Mouse (Mus musculus) neural tube, embryonic 11.5 days (tissue): Measurements from ENCODE around the gene Gm44965. TPM values are rescaled to one million over a fixed set of nuclear protein-coding genes. Genes with fewer than 3 reads are reported as not detected.

ENCODE experiments used
- ATAC-seq: fragments of 200-750 bp; cut with Nextera tagmentation; 2 replicates; pipeline ENCODE4 v1.8.0; 2017; ENCODE audit warnings: moderate number of reproducible peaks, mild to moderate bottlenecking, moderate TSS enrichment, moderate library complexity; ENCODE audit not compliant: insufficient read depth, low FRiP score, low TSS enrichment
- DNase-seq: peaks from one replicate; pipeline ENCODE4 v3.0.0-alpha.2; 2015; ENCODE audit warnings: low spot score
- H3K27ac ChIP-seq: fragments of 300-500 bp; sonication (generic); 2 replicates; pipeline ENCODE4 v1.5.1; 2014; ENCODE audit warnings: low read depth, mild to moderate bottlenecking, low read length
- H3K27me3 ChIP-seq: fragments of 300-500 bp; sonication (generic); 2 replicates; pipeline ENCODE4 v1.6.1; 2014; ENCODE audit warnings: mild to moderate bottlenecking, low read length, mixed read lengths; ENCODE audit not compliant: control insufficient read depth, insufficient read depth
- H3K36me3 ChIP-seq: fragments of 300-500 bp; sonication (generic); 2 replicates; pipeline ENCODE4 v1.6.1; 2014; ENCODE audit warnings: mild to moderate bottlenecking, low read length, moderate library complexity, mixed read lengths; ENCODE audit not compliant: control insufficient read depth, insufficient read depth
- H3K4me1 ChIP-seq: fragments of 300-500 bp; sonication (generic); 2 replicates; pipeline ENCODE4 v1.6.1; 2014; ENCODE audit warnings: low read length, mixed read lengths; ENCODE audit not compliant: control insufficient read depth, insufficient read depth
- H3K4me2 ChIP-seq: fragments of 300-500 bp; sonication (generic); 2 replicates; pipeline ENCODE4 v1.6.1; 2014; ENCODE audit warnings: low read depth, mild to moderate bottlenecking, moderate library complexity
- H3K4me3 ChIP-seq: fragments of 300-500 bp; sonication (generic); 2 replicates; pipeline ENCODE4 v1.5.1; 2014; ENCODE audit warnings: low read depth, low read length
- H3K9ac ChIP-seq: fragments of 300-500 bp; sonication (generic); 2 replicates; pipeline ENCODE4 v1.6.1; 2014; ENCODE audit warnings: mild to moderate bottlenecking, low read length
- H3K9me3 ChIP-seq: fragments of 300-500 bp; sonication (generic); 2 replicates; pipeline ENCODE4 v1.6.1; 2016; ENCODE audit warnings: low read length; ENCODE audit not compliant: control insufficient read depth
- WGBS: fragments of 180-500 bp; shearing (Covaris S2); extraction: QIAGEN DNeasy Blood & Tissue Kit; methylation state at CpG from one replicate; pipeline ENCODE4 v1.1.7; 2014; 5-methylcytosine and 5-hydroxymethylcytosine counted together
- polyA plus RNA-seq: library from polyadenylated mRNA; unstranded; fragments of >200 nt; fragmentation: Nextera tagmentation; extraction: Ambion mirVana; gene quantifications from 2 replicates; pipeline ENCODE4 v1.2.1, GENCODE M21; 2014

Gene Gm44965
- polyA plus RNA-seq, 1 experiment from 2014 or later = not detected

DNA sequence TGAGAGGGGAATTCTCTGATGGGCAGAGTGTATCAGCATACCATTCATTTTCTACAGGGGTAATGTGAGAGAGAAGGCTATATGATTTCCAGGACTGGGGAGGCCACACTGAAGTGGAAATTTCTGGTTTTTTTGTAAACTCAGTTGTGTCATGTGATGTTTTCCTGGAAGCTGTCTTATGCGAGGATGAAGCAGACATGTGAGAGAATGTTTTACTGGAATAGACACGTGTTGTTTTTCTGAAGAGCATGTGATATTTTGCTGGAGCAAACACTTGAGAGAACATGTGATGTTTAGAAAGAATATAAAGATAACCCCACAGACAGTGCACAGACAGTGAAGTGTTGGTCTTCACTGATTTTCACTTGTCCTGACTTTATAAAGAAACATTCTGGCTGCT lies 44.8 kb downstream of the Gm44965 start:
- no peaks in the 10 kb centered on the region for H3K36me3 ChIP-seq
- DNase-seq (no peak), ATAC-seq (no peak)
- H3K9me3 ChIP-seq = no peaks in the 10 kb centered on the region
- WGBS = 82% methylated on average over 2 of the region's 2 CpGs
- H3K27me3 ChIP-seq = no peaks in the 10 kb centered on the region
- no peak overlapping the region for H3K4me3 ChIP-seq
- no peak overlapping the region for H3K27ac ChIP-seq
- no peak overlapping the region for H3K4me2 ChIP-seq
- H3K4me1 ChIP-seq = no peaks in the 10 kb centered on the region
- H3K9ac ChIP-seq = no peak overlapping the region

DNA sequence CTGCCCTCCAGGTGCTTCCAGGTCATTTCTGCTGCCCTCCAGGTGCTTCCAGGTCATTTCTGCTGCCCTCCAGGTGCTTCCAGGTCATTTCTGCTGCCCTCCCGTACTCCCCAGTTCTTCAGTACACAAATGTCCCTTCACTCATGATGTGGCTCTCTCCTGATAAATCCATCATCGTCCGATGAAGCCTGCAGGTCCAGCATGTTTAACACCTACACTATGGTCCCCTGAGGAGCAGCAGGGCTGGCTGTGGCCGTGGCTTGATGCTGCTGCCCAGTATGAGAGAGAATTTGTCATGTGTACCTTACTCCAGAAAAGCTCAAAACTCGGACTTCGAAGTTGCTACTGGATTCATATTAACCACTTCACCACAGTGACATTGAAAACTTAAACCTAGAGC lies 47.6 kb downstream of the Gm44965 start:
- DNase-seq (no peak), ATAC-seq (no peak)
- no peaks in the 10 kb centered on the region for H3K9me3 ChIP-seq
- no peak overlapping the region for H3K27ac ChIP-seq
- no peak overlapping the region for H3K4me2 ChIP-seq
- H3K4me3 ChIP-seq = no peak overlapping the region
- H3K27me3 ChIP-seq = no peaks in the 10 kb centered on the region
- no peaks in the 10 kb centered on the region for H3K36me3 ChIP-seq
- 80% methylated on average over 6 of the region's 6 CpGs for WGBS
- no peak overlapping the region for H3K9ac ChIP-seq
- no peaks in the 10 kb centered on the region for H3K4me1 ChIP-seq

DNA sequence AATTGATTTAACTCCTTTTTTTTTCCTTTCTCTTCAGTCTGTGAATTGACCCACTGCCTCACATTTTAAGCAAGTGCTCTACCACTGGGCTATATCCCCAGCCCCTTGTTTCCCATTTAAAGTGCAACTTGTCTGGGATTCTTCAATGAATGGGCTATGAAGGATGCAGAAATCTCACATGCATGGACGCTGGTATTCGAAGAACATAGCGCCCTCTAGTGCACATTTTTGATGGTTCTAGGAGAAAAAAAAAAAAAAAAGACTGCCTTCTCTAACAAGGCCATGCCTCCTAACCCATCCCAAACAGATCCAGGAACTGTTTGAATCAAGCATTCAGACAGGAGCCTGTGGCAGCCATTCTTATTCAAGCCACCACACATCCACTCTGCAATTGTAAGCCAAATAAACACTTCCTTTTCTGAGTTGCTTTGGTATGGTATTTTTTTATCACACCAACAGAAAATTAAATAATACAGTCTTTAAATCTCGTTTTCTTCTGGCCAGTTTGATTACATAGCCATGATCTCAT lies 49.1 kb downstream of the Gm44965 start:
- H3K9ac ChIP-seq = no peak overlapping the region
- H3K4me1 ChIP-seq = no peaks in the 10 kb centered on the region
- ATAC-seq (no peak), DNase-seq (peak; percentile 49)
- no peak overlapping the region for H3K4me3 ChIP-seq
- no peaks in the 10 kb centered on the region for H3K27me3 ChIP-seq
- H3K27ac ChIP-seq = no peak overlapping the region
- no peak overlapping the region for H3K4me2 ChIP-seq
- no peaks in the 10 kb centered on the region for H3K9me3 ChIP-seq
- 23% methylated on average over 4 of the region's 4 CpGs for WGBS
- H3K36me3 ChIP-seq = no peaks in the 10 kb centered on the region

DNA sequence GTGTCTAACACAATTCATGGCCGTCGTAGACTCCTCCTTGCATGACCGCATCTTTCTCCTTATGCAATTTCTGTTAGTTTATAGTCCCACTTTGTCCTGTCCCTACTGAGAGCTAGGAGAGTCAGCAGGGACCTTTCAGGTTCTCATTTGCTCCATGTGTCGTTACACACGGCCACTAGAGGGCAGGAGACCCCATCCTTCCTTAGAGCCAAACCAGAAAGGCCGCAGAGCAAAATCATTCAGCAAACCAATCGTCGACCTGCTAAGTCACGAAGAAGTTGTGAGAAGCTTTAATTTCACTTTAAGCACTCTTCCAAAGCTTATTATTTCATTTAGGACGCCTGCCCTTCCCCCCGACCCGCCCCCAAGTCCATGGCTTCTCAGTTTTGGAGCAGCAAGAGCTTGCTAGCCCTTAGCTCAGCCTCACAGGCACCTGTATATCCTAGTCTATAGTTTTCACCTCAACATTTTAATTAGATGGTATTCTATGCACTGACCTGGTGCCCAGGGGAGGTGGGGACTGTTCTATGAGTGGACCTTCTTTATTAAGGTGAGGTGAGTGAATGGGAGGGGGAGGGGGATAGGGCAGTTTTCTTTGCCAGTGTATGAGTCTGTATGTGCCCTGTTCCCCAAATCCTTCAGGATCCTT lies 52.0 kb downstream of the Gm44965 start:
- no peak overlapping the region for H3K27ac ChIP-seq
- H3K4me2 ChIP-seq = no peak overlapping the region
- ATAC-seq (no peak), DNase-seq (peak; percentile 71)
- no peaks in the 10 kb centered on the region for H3K36me3 ChIP-seq
- no peaks in the 10 kb centered on the region for H3K9me3 ChIP-seq
- no peaks in the 10 kb centered on the region for H3K4me1 ChIP-seq
- H3K9ac ChIP-seq = no peak overlapping the region
- 15% methylated on average over 12 of the region's 12 CpGs for WGBS
- no peak overlapping the region for H3K4me3 ChIP-seq
- no peaks in the 10 kb centered on the region for H3K27me3 ChIP-seq

DNA sequence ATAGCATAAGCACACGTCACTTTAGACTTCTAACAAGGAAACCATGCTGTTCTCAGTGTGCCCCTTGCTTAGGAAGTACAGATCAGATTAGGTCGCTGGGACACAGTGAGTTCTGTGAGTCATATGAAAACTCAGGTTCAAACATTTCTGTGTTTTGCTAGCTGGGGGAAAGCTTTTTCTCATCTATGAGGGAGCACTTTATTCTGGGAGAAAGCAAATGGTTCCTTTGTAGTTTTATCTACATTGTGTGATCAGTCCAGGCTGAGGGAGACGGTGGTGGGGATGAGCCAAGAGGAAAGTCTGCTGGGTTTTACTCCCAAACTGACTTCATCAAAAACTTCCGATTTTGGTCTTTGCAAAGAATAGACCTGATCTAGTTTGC lies 52.6 kb downstream of the Gm44965 start:
- no peak for DNase-seq
- Histone ChIP-seq H3K9me3 (no peaks in the 10 kb centered on the region), H3K9ac (no peak overlapping the region), H3K4me3 (no peak overlapping the region), H3K27me3 (no peaks in the 10 kb centered on the region), H3K36me3 (no peaks in the 10 kb centered on the region), H3K4me1 (no peaks in the 10 kb centered on the region), H3K4me2 (no peak overlapping the region), H3K27ac (no peak overlapping the region)
- WGBS = 80% methylated on average over 4 of the region's 4 CpGs
- ATAC-seq = no peak

DNA sequence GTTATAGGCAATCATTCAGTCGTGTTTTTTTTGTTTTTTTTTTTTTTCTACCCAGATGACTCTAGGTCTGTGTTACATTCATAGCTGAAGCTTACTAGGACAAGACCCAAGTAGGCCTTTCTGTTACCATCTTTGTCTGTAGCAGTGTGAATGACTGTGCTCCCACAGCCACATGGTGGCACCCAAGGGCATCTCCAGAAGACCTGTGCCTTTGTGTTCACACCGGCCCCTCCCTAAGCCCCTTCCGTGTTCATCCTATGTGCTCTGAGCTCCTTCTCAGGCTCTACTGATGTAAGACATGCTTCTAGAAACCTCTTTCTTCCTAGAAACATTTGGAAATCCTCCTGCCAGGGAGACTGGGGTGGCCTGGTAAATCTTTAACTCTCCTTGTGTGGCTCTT lies 53.3 kb downstream of the Gm44965 start, which contains the start of gene Gimap8:
Gene Gimap8, plus strand, starts transcription at position 240 of the 400 bp plus-strand sequence.
- Histone ChIP-seq H3K4me1 (no peaks in the 10 kb centered on the region), H3K9me3 (no peaks in the 10 kb centered on the region), H3K4me2 (no peak within 1 kb of the TSS), H3K36me3 (no peaks in the 10 kb centered on the region), H3K27ac (no peak within 1 kb of the TSS), H3K9ac (no peak within 1 kb of the TSS), H3K27me3 (no peaks in the 10 kb centered on the region), H3K4me3 (no peak within 1 kb of the TSS)
- DNase-seq (peak; percentile 25), ATAC-seq (no peak)
- WGBS = 48% methylated on average over 3 of the region's 3 CpGs

DNA sequence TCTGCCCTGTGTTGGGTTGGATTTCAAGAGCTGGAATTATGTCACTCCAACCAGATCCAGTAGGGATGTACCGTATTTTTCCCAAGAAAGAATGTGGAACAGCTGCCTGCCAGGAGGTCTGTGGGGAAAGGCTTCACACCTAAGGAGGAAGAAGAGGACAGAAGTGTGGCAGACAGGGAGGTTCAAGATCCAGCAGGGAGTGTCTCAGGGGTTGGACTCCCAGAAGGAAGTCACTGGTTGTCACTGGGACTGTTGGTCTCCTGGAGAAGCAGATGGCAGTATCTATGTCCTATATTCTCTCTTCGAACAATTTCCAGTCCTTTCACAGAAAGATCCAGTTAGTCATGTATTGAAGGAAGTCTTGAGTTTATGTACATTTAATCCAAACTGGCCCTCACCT lies 53.9 kb downstream of the Gm44965 start:
- ATAC-seq (no peak), DNase-seq (no peak)
- Histone ChIP-seq H3K4me2 (no peak overlapping the region), H3K4me1 (no peaks in the 10 kb centered on the region), H3K9ac (no peak overlapping the region), H3K4me3 (no peak overlapping the region), H3K36me3 (no peaks in the 10 kb centered on the region), H3K27me3 (no peaks in the 10 kb centered on the region), H3K9me3 (no peaks in the 10 kb centered on the region), H3K27ac (no peak overlapping the region)
- 89% methylated on average over 2 of the region's 2 CpGs for WGBS

DNA sequence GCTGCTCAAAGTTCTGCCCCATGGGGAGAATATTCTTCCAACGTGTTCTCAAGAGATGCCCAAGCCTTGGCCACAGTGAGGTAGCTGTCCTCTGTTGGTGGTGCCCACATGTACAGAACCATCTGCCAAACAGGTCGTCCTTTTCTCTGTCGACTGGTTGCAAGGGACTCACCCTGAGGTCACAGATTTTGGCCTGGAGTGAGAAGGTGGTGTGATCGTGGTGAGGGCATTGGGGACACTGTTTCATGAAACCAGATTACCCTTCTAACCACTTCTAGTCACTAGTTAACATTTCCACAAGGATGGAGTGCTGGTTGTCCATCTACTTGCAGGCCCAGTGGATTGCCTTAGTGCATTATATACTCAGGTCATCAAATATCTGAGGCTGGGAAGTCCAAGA lies 55.0 kb downstream of the Gm44965 start:
- 85% methylated on average over 4 of the region's 4 CpGs for WGBS

DNA sequence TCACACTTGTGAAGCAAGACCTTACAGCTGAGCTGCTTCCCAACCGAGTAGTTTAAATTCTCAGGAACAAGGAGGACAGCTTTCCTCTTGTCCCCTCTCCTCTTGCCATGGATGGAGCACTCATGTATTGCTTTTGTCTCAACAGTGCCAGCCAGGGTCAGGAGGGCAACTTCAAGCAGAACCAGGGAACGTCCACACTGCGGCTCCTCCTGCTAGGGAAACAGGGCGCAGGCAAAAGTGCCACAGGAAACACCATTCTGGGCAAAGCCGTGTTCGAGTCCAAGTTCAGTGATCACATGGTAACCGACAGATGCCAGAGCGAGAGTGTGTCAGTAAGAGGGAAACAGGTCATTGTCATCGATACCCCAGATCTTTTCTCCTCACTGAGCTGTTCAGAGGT lies 56.3 kb downstream of the Gm44965 start:
- Histone ChIP-seq H3K36me3 (no peaks in the 10 kb centered on the region), H3K9me3 (no peaks in the 10 kb centered on the region), H3K4me1 (no peaks in the 10 kb centered on the region), H3K4me3 (no peak overlapping the region), H3K27me3 (no peaks in the 10 kb centered on the region), H3K9ac (no peak overlapping the region), H3K27ac (no peak overlapping the region), H3K4me2 (no peak overlapping the region)
- ATAC-seq (no peak), DNase-seq (no peak)
- WGBS = 91% methylated on average over 9 of the region's 9 CpGs

More for the DNA sequence above, 55.0 kb downstream of the Gm44965 start:
- Histone ChIP-seq H3K4me1 (no peaks in the 10 kb centered on the region), H3K9me3 (no peaks in the 10 kb centered on the region), H3K27me3 (no peaks in the 10 kb centered on the region), H3K9ac (no peak overlapping the region), H3K36me3 (no peaks in the 10 kb centered on the region), H3K4me3 (no peak overlapping the region), H3K4me2 (no peak overlapping the region), H3K27ac (no peak overlapping the region)
- ATAC-seq = no peak
- DNase-seq = no peak
